Mouse (Mus musculus) lung, embryonic 14.5 days (tissue): ENCODE measurements around the gene Heatr6. TPM values are rescaled to one million over a fixed set of nuclear protein-coding genes. Genes with fewer than 3 reads are reported as not detected.

Experiments
- ATAC-seq: fragments of 200-750 bp; cut with Nextera tagmentation; 2 replicates; pipeline ENCODE4 v1.8.0; 2017; ENCODE audit warnings: mild to moderate bottlenecking, moderate TSS enrichment, moderate library complexity; ENCODE audit not compliant: insufficient read depth
- DNase-seq: peaks from one replicate; pipeline ENCODE4 v3.0.0-alpha.2; 2015
- H3K27ac ChIP-seq: fragments of 300-500 bp; sonication (generic); 2 replicates; pipeline ENCODE4 v1.5.1; 2014; ENCODE audit warnings: low read depth, mild to moderate bottlenecking, moderate library complexity
- H3K27me3 ChIP-seq: fragments of 300-500 bp; sonication (generic); 2 replicates; pipeline ENCODE4 v1.6.1; 2014; ENCODE audit warnings: low read length, control low read depth; ENCODE audit not compliant: insufficient read depth
- H3K36me3 ChIP-seq: fragments of 300-500 bp; sonication (generic); 2 replicates; pipeline ENCODE4 v1.6.1; 2014; ENCODE audit warnings: control low read depth; ENCODE audit not compliant: insufficient read depth
- H3K4me1 ChIP-seq: fragments of 300-500 bp; sonication (generic); 2 replicates; pipeline ENCODE4 v1.6.1; 2014; ENCODE audit warnings: antibody characterized with exemption, control low read depth; ENCODE audit not compliant: insufficient read depth
- H3K4me2 ChIP-seq: fragments of 300-500 bp; sonication (generic); 2 replicates; pipeline ENCODE4 v1.6.1; 2014; ENCODE audit warnings: mild to moderate bottlenecking
- H3K4me3 ChIP-seq: fragments of 300-500 bp; sonication (generic); 2 replicates; pipeline ENCODE4 v1.5.1; 2014; ENCODE audit warnings: low read depth, low read length
- H3K9ac ChIP-seq: fragments of 300-500 bp; sonication (generic); 2 replicates; pipeline ENCODE4 v1.6.1; 2014
- H3K9me3 ChIP-seq: fragments of 300-500 bp; sonication (generic); 2 replicates; pipeline ENCODE4 v1.6.1; 2016; ENCODE audit warnings: low read depth, low read length, control low read depth
- CTCF ChIP-seq: IDR thresholded peaks from 2 replicates; pipeline ENCODE4 v1.5.1; 2016; ENCODE audit warnings: antibody characterized with exemption, low read depth
- WGBS: fragments of 180-500 bp; shearing (Covaris S2); extraction: QIAGEN DNeasy Blood & Tissue Kit; methylation state at CpG from one replicate; pipeline ENCODE4 v1.1.7; 2014; 5-methylcytosine and 5-hydroxymethylcytosine counted together
- polyA plus RNA-seq: library from polyadenylated mRNA; unstranded; fragments of >200 nt; fragmentation: Nextera tagmentation; extraction: Ambion mirVana; gene quantifications from 2 replicates; pipeline ENCODE4 v1.2.1, GENCODE M21; 2014

The Heatr6 gene
- polyA plus RNA-seq, 1 experiment from 2014 or later, result 26.5 TPM

DNA sequence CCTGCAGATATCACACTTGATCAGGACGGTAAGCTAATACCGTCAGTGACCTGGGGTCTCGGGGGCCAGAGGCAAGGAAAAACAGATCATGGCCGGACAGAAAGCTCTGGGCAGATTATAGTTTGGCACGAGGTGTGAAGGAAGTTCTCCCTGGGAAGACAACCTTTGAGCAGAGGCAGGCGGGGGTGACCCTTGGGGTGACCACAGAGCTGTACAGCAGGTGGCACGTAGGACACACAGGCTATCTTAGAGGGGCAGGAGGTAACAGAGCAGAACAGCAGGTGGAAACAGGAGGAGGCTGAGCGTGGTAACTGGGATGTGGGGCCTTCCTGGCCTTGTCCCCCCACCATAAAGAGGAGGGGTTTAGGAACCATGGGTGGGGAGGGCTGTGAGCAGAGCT is 34.8 kb downstream of the Heatr6 start:
- H3K36me3 ChIP-seq, result peaks cover 4% of the 10 kb centered on the region; the same call in 1 of the 2 replicates
- no peak overlapping the region for H3K4me3 ChIP-seq
- WGBS, result 72% methylated on average over 8 of the region's 8 CpGs
- no peaks in the 10 kb centered on the region for H3K9me3 ChIP-seq
- H3K9ac ChIP-seq, result no peak overlapping the region
- no peaks in the 10 kb centered on the region for H3K4me1 ChIP-seq
- ATAC-seq (no peak), DNase-seq (no peak)
- no peak overlapping the region for H3K27ac ChIP-seq
- H3K27me3 ChIP-seq, result no peaks in the 10 kb centered on the region
- H3K4me2 ChIP-seq, result no peak overlapping the region
- no peak for TF ChIP-seq CTCF

DNA sequence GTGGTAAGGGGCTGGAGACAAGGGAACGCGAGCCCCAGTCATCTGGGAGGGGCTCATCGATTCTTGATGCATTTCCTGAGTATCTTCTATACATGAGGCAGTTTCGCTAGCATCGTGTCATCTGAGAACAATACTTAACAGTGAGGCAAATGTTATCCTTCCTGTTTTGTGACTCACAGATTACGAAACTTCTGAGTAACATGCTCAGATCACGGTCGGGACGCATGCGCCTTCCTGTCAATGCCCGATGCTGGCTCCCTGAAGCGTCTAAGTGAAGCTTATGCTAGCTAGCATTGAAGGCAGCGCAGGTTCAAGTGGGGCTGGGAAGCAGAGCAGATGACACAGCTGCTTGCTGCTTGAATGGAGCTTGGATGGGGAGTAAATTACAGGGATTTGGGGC is 35.8 kb downstream of the Heatr6 start:
- no peaks in the 10 kb centered on the region for H3K27me3 ChIP-seq
- DNase-seq (peak; percentile 60), ATAC-seq (no peak)
- no peaks in the 10 kb centered on the region for H3K4me1 ChIP-seq
- WGBS, result 56% methylated on average over 13 of the region's 13 CpGs
- no peaks in the 10 kb centered on the region for H3K36me3 ChIP-seq
- H3K4me3 ChIP-seq, result no peak overlapping the region
- peak overlapping the region; percentile 18; the same call in 1 of the 2 replicates for H3K4me2 ChIP-seq
- no peaks in the 10 kb centered on the region for H3K9me3 ChIP-seq
- H3K9ac ChIP-seq, result no peak overlapping the region
- no peak for TF ChIP-seq CTCF
- H3K27ac ChIP-seq, result no peak overlapping the region

DNA sequence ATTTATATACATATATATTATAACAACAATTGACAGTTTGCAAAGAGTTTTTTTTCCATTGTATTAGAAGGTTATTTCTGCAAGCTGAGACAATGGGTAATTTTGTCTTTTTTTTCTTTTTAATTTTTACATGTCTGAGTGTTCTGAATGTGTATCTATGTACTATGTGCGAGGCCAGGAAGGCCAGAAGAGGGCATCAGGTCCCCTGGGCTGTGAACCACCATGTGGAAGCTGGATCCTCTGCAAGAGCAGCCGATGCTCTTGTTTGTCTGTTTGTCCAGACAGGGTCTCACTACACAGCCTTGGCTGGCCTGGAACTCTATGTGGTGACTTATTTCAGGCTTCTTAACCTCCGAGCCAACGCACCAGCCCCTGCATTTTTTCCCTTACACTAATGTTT is 37.6 kb downstream of the Heatr6 start:
- DNase-seq, result no peak

DNA sequence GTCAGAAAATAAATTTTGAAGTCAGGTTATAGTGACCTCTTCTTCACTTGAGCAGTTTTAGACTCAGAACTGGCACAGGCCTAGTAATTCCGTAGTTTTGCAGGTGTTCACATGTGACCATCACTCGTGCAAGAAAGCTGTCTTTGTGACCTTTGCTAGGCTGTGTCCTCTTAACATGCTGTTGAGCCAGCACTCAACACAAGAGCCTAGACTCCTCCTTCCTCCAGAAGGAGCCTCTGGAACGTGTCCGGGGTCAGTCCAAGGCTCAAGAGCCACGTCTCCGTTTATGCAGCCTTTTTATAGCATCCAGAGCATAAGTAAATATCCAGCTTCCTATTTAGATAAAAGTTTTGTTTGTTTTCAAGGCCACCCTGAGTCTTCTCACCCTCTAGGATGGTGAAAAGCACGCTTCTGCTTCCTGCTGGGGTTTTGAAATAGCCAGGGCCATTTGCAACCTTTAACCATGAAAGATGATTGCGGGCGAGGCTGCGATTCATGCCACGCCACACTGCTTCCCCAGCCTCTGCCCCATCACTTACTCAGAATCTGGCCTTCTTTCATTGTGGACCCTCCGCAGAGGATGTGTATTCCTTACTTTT is 38.9 kb downstream of the Heatr6 start:
- H3K4me3 ChIP-seq, result no peak overlapping the region
- WGBS, result 59% methylated on average over 12 of the region's 12 CpGs
- H3K9ac ChIP-seq, result no peak overlapping the region
- H3K4me2 ChIP-seq, result no peak overlapping the region
- no peak for DNase-seq
- no peak for ATAC-seq
- H3K27ac ChIP-seq, result no peak overlapping the region
- H3K36me3 ChIP-seq, result no peaks in the 10 kb centered on the region
- H3K4me1 ChIP-seq, result no peaks in the 10 kb centered on the region
- TF ChIP-seq CTCF, result no peak
- H3K9me3 ChIP-seq, result no peaks in the 10 kb centered on the region
- no peaks in the 10 kb centered on the region for H3K27me3 ChIP-seq

More for the DNA sequence above, 37.6 kb downstream of the Heatr6 start:
- H3K36me3 ChIP-seq, result no peaks in the 10 kb centered on the region
- H3K9me3 ChIP-seq, result no peaks in the 10 kb centered on the region
- no peak overlapping the region for H3K9ac ChIP-seq
- H3K4me3 ChIP-seq, result no peak overlapping the region
- H3K27me3 ChIP-seq, result no peaks in the 10 kb centered on the region
- no peak for ATAC-seq
- 29% methylated on average over 4 of the region's 4 CpGs for WGBS
- H3K4me1 ChIP-seq, result no peaks in the 10 kb centered on the region
- TF ChIP-seq CTCF, result peak; percentile 21; the same call in 1 of the 2 replicates
- H3K4me2 ChIP-seq, result no peak overlapping the region
- H3K27ac ChIP-seq, result no peak overlapping the region

DNA sequence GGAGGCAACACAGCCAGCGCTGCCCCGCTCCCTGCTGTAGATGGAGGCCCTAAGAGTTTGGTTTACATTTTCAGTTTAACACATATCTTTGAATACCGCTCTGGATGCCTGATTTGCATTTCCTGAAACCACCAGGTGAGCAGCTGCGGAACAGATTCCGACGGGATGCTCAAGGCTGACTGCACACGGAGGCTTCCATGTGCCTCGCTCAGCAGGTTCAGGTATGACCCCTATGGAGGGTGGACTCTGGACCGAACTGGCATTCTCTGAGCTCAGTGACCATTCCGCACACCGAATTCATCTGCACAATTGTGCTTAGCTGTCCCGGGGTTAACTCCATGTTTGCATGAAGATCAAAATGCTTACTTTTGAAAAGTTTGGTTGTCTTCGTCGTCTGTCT is 39.8 kb downstream of the Heatr6 start:
- WGBS, result 75% methylated on average over 14 of the region's 14 CpGs
- Histone ChIP-seq H3K27me3 (no peaks in the 10 kb centered on the region), H3K36me3 (no peaks in the 10 kb centered on the region), H3K9me3 (no peaks in the 10 kb centered on the region), H3K4me2 (no peak overlapping the region), H3K4me3 (no peak overlapping the region), H3K4me1 (no peaks in the 10 kb centered on the region), H3K9ac (no peak overlapping the region), H3K27ac (no peak overlapping the region)
- ATAC-seq (no peak), DNase-seq (no peak)
- no peak for TF ChIP-seq CTCF

DNA sequence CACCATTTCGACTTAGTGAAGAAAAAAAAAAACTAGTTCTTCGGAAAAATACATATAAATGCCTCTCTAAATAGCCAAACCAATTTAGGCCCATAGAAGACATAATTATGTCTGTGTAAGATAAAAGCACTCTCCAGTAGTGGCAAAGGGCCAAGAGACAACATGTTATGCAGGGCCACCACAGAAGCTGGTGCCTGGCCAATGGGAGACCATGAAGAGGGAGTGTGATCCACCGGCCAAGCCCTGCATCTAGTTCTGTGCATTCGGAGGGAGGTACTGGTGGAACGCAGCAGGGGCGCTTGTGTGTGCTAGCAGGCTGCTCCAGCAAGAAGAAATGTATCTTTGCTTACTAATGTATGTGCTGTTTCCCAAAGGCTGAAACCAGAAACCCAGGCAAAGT is 42.6 kb downstream of the Heatr6 start:
- Histone ChIP-seq H3K27me3 (no peaks in the 10 kb centered on the region), H3K4me3 (no peak overlapping the region), H3K4me1 (no peaks in the 10 kb centered on the region), H3K36me3 (no peaks in the 10 kb centered on the region), H3K27ac (no peak overlapping the region), H3K9me3 (no peaks in the 10 kb centered on the region), H3K9ac (no peak overlapping the region), H3K4me2 (no peak overlapping the region)
- WGBS, result 64% methylated on average over 6 of the region's 6 CpGs
- 0 out of 2 replicates have a peak, but pooled peaks have one; percentile 38 for ATAC-seq
- TF ChIP-seq CTCF, result no peak
- peak; percentile 74 for DNase-seq

DNA sequence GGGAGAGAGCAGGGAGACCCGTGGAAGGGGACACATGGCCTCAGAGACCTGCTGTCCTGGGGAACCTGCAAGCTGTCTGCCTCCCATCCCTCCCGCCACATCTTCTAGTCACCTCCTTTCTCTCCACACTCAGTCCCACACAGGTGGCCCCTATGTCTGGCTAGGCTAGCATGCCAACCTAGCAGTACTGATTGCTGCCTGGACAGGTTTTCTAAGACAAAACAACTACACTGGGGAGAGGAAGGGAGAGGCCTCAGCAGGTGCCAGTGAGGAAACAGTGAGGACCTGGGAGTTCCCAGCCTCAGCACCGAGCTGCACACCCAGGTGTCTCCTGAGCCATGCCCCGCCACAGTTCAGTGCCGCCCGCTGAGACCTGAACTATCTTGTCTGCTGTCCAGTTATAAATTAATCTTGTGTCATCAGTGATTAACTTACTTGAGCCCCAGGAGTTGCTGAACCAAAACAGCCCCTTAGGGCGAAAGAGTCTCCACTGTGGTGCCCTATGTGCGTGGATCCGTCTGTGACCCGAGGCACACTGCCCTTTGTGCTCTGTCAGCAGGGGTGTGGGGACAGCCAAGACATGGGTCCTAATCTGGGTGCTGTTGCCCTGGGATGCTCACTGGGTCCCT is 43.6 kb downstream of the Heatr6 start:
- Histone ChIP-seq H3K27ac (no peak overlapping the region), H3K4me1 (no peaks in the 10 kb centered on the region), H3K9ac (no peak overlapping the region), H3K36me3 (no peaks in the 10 kb centered on the region), H3K4me3 (no peak overlapping the region), H3K27me3 (no peaks in the 10 kb centered on the region), H3K9me3 (no peaks in the 10 kb centered on the region), H3K4me2 (no peak overlapping the region)
- no peak for TF ChIP-seq CTCF
- ATAC-seq (no peak), DNase-seq (no peak)
- WGBS, result 70% methylated on average over 10 of the region's 10 CpGs
